Mouse (Mus musculus) ES-Bruce4 (cell line): ENCODE data around the gene Manbal.

Experiments
- CTCF ChIP-seq: IDR thresholded peaks from one replicate; pipeline ENCODE4 v1.8.1; 2011; ENCODE audit warnings: low read depth, low read length
- EP300 ChIP-seq: IDR thresholded peaks from 2 replicates; pipeline ENCODE4 v1.6.1; 2011; ENCODE audit warnings: low read depth, low read length; ENCODE audit not compliant: insufficient read depth
- POLR2A ChIP-seq: IDR thresholded peaks from one replicate; pipeline ENCODE4 v1.8.1; 2011; ENCODE audit warnings: low read length; ENCODE audit not compliant: insufficient read depth

DNA sequence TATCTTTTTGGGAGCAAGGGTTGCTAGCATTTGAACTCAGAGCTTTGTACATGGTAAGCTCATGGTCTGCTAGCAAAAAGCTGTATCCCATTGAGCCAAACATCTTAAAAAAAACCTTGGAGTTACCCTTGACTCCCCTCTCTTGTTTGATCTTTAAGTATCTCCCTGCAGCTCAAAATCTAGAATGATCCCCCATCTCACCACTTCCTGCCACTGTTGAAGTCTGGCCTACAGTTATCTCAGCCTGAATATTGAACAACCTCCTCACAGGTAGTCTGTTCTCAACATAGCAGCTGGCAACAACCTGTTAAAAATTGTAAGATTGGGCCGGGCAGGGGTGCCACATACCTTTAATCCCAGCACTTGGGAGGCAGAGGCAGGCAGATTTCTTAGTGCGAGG, 33.9 kb downstream of the Manbal start:
- TF ChIP-seq CTCF = no peak
- TF ChIP-seq POLR2A = no peak
- no peak for TF ChIP-seq EP300
